Mouse (Mus musculus) lung, embryonic 15.5 days (tissue): Measurements from ENCODE around the gene Hdac5. TPM values are rescaled to one million over a fixed set of nuclear protein-coding genes. Genes with fewer than 3 reads are reported as not detected.
A peak's percentile ranks its signal among the peaks of the same experiment; 100 is the strongest.

Experiments
- ATAC-seq: fragments of 200-750 bp; cut with Nextera tagmentation; 2 replicates; pipeline ENCODE4 v1.8.0; 2017; ENCODE audit warnings: moderate number of reproducible peaks, borderline replicate concordance; ENCODE audit not compliant: low FRiP score, low TSS enrichment; ENCODE audit errors: extremely low read depth
- H3K27ac ChIP-seq: fragments of 300-500 bp; sonication (generic); 2 replicates; pipeline ENCODE4 v1.5.1; 2015; ENCODE audit warnings: moderate library complexity, mild to moderate bottlenecking, inconsistent platforms
- H3K27me3 ChIP-seq: fragments of 300-500 bp; sonication (generic); 2 replicates; pipeline ENCODE4 v1.6.1; 2015; ENCODE audit warnings: inconsistent platforms
- H3K36me3 ChIP-seq: fragments of 300-500 bp; sonication (generic); 2 replicates; pipeline ENCODE4 v1.6.1; 2015; ENCODE audit warnings: inconsistent platforms
- H3K4me1 ChIP-seq: fragments of 300-500 bp; sonication (generic); 2 replicates; pipeline ENCODE4 v1.6.1; 2015; ENCODE audit warnings: inconsistent platforms
- H3K4me2 ChIP-seq: fragments of 300-500 bp; sonication (generic); 2 replicates; pipeline ENCODE4 v1.6.1; 2015; ENCODE audit warnings: inconsistent platforms, mild to moderate bottlenecking, moderate library complexity
- H3K4me3 ChIP-seq: fragments of 300-500 bp; sonication (generic); 2 replicates; pipeline ENCODE4 v1.5.1; 2015; ENCODE audit warnings: mild to moderate bottlenecking, inconsistent platforms
- H3K9ac ChIP-seq: fragments of 300-500 bp; sonication (generic); 2 replicates; pipeline ENCODE4 v1.6.1; 2015; ENCODE audit warnings: inconsistent platforms
- H3K9me3 ChIP-seq: fragments of 300-500 bp; sonication (generic); 2 replicates; pipeline ENCODE4 v1.6.1; 2016; ENCODE audit warnings: inconsistent platforms
- WGBS: fragments of 180-500 bp; shearing (Covaris S2); methylation state at CpG from one replicate; pipeline ENCODE4 v1.1.7; 2015; 5-methylcytosine and 5-hydroxymethylcytosine counted together
- polyA plus RNA-seq: library from polyadenylated mRNA; unstranded; fragments of >200 nt; fragmentation: Nextera tagmentation; extraction: Ambion mirVana; gene quantifications from 2 replicates; pipeline ENCODE4 v1.2.1, GENCODE M21; 2015

Gene Hdac5
- polyA plus RNA-seq, 1 experiment from 2014 or later: 76.7 TPM

DNA sequence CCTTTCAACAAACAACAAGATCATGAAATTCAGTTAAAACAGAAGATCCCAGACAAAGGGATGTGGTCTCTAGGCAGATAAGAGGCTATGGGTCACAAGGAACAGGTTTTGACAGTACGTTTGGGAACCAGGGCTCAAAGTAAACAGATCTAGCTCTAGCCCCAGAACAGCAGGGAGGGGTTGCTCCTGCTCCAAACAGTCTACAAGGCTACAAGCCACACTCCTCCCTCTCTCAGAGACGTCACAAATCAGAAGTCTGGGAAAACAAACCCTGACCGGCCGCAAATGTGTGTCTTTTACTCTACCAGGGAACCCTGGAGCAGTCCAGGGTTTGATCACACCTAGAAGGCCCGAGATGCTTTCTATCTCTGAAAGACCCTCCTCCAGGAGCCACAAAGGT, 19.0 kb downstream of the Hdac5 start:
- peaks cover 6% of the 10 kb centered on the region; the same call in 1 of the 2 replicates for H3K36me3 ChIP-seq
- H3K4me3 ChIP-seq: no peak overlapping the region
- H3K9ac ChIP-seq: no peak overlapping the region
- H3K27ac ChIP-seq: no peak overlapping the region
- H3K9me3 ChIP-seq: no peaks in the 10 kb centered on the region
- H3K4me2 ChIP-seq: no peak overlapping the region
- no peaks in the 10 kb centered on the region for H3K27me3 ChIP-seq
- H3K4me1 ChIP-seq: peaks cover 89% of the 10 kb centered on the region
- ATAC-seq: no peak
- 26% methylated on average over 5 of the region's 5 CpGs for WGBS

DNA sequence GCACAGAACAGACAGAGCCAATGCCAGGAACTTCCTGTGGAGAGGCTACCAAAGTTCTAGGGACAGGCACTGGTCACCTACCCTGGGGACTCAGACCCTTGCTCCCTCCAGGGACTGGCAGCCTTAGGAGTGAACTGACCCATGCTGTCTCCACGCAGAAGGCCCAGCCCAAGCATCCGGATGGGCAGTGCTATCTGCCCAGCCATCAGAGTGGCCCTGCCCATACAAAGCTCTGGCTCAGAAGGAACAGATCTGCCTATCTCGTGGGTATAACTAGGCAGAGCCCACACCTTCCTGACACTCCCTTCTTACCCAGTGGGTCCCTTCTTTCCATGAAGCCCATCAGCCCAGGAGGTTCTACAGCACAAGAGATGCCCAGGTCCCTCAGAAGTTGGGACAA, 19.8 kb downstream of the Hdac5 start:
- Histone ChIP-seq H3K9ac (no peak overlapping the region), H3K4me3 (no peak overlapping the region), H3K4me2 (no peak overlapping the region), H3K4me1 (peaks cover 81% of the 10 kb centered on the region), H3K27ac (no peak overlapping the region), H3K9me3 (no peaks in the 10 kb centered on the region), H3K36me3 (peaks cover 10% of the 10 kb centered on the region; the same call in 1 of the 2 replicates), H3K27me3 (no peaks in the 10 kb centered on the region)
- WGBS: 62% methylated on average over 3 of the region's 3 CpGs
- ATAC-seq: no peak

DNA sequence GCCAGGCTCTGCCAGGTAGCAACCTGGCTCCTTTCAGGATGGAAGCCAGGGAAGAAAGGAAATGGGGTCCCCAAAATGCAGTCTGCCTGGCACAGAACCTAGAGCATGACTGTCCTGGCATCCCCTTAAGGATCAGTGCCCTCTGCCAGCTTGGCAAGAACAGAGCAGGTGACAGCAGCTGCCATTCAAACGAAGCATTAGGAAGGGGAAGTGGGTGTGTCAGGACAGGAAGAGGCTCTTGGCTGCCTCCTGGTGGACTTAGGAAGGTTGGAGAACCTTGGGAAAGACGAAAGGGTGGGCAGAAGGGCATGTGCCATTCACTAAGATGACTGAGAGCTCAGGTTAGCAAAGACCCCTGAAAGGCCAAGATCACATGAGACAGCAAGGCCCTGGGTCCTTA, 20.2 kb downstream of the Hdac5 start:
- Histone ChIP-seq H3K9ac (no peak overlapping the region), H3K4me3 (no peak overlapping the region), H3K36me3 (peaks cover 13% of the 10 kb centered on the region; the same call in 1 of the 2 replicates), H3K4me2 (no peak overlapping the region), H3K4me1 (peaks cover 76% of the 10 kb centered on the region), H3K27me3 (no peaks in the 10 kb centered on the region), H3K9me3 (no peaks in the 10 kb centered on the region), H3K27ac (no peak overlapping the region)
- 42% methylated on average over 2 of the region's 2 CpGs for WGBS
- ATAC-seq: no peak

DNA sequence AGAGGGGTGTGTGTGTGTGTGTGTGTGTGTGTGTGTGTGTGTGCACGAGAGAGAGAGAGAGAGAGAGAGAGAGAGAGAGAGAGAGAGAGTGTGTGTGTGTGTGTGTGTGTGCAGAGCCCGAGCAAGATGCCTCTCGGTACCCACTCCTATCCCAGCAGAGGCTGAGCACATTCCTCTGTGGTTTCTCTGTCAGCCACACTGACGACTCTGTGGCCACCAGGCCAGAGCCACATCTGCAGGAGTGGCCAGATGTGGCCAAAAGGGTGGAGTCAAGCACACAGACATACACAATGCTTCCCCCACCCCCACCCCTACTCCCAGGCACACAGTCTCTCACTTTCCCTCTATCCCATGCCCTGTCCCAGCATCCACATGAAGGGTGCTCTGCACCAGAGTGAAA, 21.1 kb downstream of the Hdac5 start:
- Histone ChIP-seq H3K27ac (peak overlapping the region; percentile 77; the same call in 1 of the 2 replicates), H3K4me1 (peaks cover 67% of the 10 kb centered on the region), H3K4me3 (no peak overlapping the region), H3K9ac (no peak overlapping the region), H3K4me2 (no peak overlapping the region), H3K36me3 (peaks cover 21% of the 10 kb centered on the region), H3K27me3 (no peaks in the 10 kb centered on the region), H3K9me3 (no peaks in the 10 kb centered on the region)
- no CpG with 5 or more reads among the region's 4 CpGs for WGBS
- no peak for ATAC-seq

DNA sequence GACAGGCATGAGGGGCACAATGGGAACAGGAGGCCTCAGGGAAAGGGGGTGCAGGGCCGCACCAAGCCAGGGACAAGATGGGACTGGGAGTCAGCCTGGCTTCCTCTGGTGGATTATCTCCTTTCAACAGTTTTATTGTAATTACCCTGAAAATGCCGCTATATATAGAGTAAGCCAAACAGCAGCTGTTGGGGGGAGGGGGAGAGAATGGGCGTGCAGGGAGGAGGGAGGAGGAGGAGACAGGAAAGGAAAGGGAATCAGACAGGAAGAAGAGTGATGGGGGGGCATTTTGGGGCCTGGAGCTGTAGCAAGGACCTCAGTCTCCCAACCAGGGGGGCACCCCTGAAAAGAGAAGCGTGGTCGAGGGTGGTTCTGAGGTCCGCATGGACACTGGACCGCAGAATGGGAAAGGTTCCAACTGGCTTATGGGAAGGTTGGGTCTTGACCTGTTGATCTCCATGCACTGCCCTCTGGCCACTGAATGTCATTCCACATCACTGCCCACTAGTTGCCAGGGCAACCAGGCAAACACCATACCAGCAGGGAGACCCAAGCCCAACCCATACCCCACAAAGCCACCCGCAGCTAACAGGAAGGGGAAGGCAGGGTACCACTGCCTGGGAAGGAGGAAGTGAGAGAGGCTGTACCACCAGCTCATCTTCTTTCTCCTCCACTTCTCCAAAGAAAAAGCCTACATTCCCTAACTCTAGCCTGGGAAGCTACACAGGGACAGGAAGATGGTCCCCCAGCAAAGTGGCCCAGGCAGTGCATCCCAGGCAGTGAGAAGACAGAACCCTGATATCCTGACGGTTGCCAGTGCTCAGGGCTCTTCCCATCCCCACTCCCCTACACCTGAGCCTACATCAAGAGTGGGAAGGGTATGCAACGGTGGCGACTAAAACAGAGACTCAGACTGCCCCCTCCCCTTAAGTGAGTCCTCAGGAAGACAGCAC, 21.9 kb downstream of the Hdac5 start:
- H3K27me3 ChIP-seq: no peaks in the 10 kb centered on the region
- peak overlapping the region; percentile 34 for H3K4me2 ChIP-seq
- WGBS: 40% methylated on average over 11 of the region's 11 CpGs
- no peaks in the 10 kb centered on the region for H3K9me3 ChIP-seq
- H3K36me3 ChIP-seq: peaks cover 27% of the 10 kb centered on the region
- peak overlapping the region; percentile 27 for H3K9ac ChIP-seq
- peaks cover 61% of the 10 kb centered on the region for H3K4me1 ChIP-seq
- no peak overlapping the region for H3K4me3 ChIP-seq
- H3K27ac ChIP-seq: peak overlapping the region; percentile 77
- 0 out of 2 replicates have a peak, but pooled peaks have one; percentile 8 for ATAC-seq

DNA sequence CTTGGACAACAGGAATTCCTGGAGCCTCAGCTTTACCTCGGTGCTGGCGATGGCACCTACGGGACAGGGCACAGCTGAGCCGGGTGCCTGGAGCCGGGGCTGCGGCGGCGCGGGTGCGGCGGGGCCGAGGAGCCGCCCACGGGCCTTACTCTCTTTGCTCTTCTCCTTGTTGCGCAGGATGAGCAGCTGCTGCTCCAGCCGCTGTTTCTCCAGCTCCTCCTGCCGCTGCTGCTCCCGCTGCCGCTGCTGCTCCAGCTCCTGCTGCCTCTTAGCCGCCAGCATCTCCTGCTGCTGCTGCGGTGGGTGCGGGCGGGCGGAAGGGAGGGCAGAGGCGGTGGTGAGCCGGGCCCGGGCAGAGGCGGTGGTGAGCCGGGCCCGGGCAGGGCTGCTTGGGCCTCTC, 23.5 kb downstream of the Hdac5 start:
- no peak overlapping the region for H3K4me3 ChIP-seq
- 64% methylated on average over 26 of the region's 30 CpGs for WGBS
- H3K27ac ChIP-seq: no peak overlapping the region
- no peaks in the 10 kb centered on the region for H3K9me3 ChIP-seq
- no peak overlapping the region for H3K9ac ChIP-seq
- H3K27me3 ChIP-seq: no peaks in the 10 kb centered on the region
- H3K36me3 ChIP-seq: peaks cover 43% of the 10 kb centered on the region
- ATAC-seq: no peak
- H3K4me1 ChIP-seq: peaks cover 48% of the 10 kb centered on the region
- no peak overlapping the region for H3K4me2 ChIP-seq

DNA sequence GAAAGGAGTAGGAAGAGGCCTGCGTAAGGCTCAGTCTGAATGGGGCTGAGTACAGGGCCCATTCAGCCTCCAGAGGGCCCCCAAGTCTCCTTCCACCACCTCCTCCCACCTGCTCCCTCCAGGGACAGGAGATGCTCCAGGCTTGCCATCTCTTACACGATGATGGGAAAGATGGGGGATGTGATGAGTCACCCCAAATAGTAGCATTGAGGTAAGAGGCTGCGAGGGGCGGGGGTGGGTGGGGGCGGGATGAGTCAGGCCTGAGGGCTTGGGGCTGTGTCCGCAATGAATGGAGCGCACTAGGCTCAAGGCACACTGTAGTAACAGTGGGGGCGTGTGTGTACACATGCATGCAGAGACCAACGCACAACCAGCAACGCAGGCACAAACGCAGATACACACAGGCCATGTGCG, 28.6 kb downstream of the Hdac5 start:
- peaks cover 1% of the 10 kb centered on the region; the same call in 1 of the 2 replicates for H3K4me1 ChIP-seq
- H3K4me2 ChIP-seq: no peak overlapping the region
- 80% methylated on average over 12 of the region's 12 CpGs for WGBS
- H3K9ac ChIP-seq: no peak overlapping the region
- H3K9me3 ChIP-seq: no peaks in the 10 kb centered on the region
- H3K36me3 ChIP-seq: peaks cover 89% of the 10 kb centered on the region
- no peak overlapping the region for H3K4me3 ChIP-seq
- H3K27me3 ChIP-seq: no peaks in the 10 kb centered on the region
- ATAC-seq: no peak
- no peak overlapping the region for H3K27ac ChIP-seq

DNA sequence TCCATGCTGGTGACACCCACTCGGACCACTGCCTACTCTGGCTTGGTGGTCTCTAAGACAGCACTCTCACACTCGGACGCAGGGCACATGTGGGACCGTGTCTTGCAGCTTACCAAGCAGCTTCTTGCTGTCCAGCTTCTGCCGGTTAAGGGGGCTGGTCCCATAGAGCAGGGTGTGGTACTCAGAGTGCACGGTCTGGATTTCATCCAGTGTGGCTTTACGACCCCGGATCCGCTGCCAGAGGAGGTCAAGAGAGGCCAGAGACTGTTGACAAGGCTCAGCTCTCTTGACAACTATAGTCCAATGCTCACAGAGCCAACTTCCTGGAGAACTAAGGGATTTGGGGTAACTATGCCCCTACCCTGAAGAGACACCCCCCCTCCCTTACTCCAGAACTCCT, 30.1 kb downstream of the Hdac5 start:
- H3K27me3 ChIP-seq: no peaks in the 10 kb centered on the region
- H3K4me3 ChIP-seq: no peak overlapping the region
- ATAC-seq: no peak
- no peak overlapping the region for H3K4me2 ChIP-seq
- H3K9me3 ChIP-seq: no peaks in the 10 kb centered on the region
- no peak overlapping the region for H3K9ac ChIP-seq
- peaks cover 94% of the 10 kb centered on the region for H3K36me3 ChIP-seq
- H3K4me1 ChIP-seq: peaks cover 8% of the 10 kb centered on the region; the same call in 1 of the 2 replicates
- 52% methylated on average over 9 of the region's 9 CpGs for WGBS
- H3K27ac ChIP-seq: no peak overlapping the region

DNA sequence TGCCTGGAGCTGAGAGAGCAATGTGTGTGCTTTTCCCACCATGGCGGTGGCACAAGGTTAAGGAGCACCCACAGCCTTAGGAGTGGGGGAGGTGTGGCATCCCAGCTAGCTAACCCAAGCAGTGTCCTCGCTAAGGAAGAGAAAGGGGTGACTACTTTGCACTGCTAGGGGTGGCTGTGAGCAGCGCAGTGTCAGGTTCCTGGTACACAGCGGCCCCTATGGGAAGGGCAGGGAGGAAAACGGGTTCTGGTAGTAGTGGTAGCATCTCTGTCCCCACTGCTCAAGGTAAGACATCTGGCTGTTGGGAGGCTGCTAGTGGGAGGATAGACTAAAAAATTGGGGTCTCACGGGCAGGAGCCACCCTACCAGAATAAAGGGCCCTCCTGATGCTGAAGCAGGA, 31.7 kb downstream of the Hdac5 start:
- Histone ChIP-seq H3K4me1 (peaks cover 8% of the 10 kb centered on the region; the same call in 1 of the 2 replicates), H3K36me3 (peaks cover 93% of the 10 kb centered on the region), H3K9ac (no peak overlapping the region), H3K27ac (no peak overlapping the region), H3K9me3 (no peaks in the 10 kb centered on the region), H3K4me3 (no peak overlapping the region), H3K4me2 (no peak overlapping the region), H3K27me3 (no peaks in the 10 kb centered on the region)
- WGBS: 65% methylated on average over 6 of the region's 6 CpGs
- no peak for ATAC-seq

DNA sequence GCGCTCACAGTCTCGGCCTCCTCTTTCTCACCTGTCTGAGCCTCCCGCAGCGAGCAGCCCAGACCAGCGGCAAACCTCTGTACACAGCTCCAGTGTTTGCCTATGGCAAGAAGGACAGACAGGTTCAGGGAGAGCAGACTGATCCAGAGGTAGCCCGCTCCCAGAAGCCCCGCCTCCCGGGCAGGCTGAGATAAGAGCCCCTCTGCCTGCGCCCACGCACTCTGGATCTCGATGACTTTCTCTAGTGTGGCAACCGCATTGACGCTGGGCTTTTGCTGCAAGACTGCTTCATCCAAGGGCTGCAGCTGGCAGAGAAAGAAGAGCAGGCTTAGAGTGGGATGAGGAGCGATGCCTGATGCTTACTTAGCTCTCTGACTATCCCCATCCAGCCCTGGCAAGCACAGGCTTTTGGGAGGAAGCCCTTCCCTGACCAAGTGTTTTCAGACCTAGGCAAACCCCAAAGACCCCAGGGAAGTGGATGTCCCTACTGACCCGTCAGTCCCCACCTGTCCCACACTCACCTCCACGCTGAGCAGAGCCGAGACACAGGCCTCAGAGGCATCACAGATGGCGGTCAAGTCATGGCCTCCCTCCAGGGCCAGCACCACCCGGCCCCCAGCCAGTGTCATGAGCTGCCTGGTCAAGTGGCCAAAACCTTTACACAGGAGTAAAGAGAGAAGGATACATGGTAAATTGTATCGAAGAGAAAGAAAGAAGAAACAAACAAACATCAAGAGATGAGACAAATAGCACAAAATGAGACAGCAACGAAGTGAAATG, 33.8 kb downstream of the Hdac5 start:
- WGBS: 65% methylated on average over 21 of the region's 21 CpGs
- Histone ChIP-seq H3K9me3 (no peaks in the 10 kb centered on the region), H3K27me3 (no peaks in the 10 kb centered on the region), H3K36me3 (peaks cover 79% of the 10 kb centered on the region), H3K4me1 (peaks cover 10% of the 10 kb centered on the region), H3K4me3 (no peak overlapping the region), H3K4me2 (no peak overlapping the region; the same call in 1 of the 2 replicates), H3K27ac (0 out of 2 replicates have a peak overlapping the region, but pooled peaks have one; percentile 18), H3K9ac (no peak overlapping the region)
- ATAC-seq: peak; percentile 33; the same call in 1 of the 2 replicates

DNA sequence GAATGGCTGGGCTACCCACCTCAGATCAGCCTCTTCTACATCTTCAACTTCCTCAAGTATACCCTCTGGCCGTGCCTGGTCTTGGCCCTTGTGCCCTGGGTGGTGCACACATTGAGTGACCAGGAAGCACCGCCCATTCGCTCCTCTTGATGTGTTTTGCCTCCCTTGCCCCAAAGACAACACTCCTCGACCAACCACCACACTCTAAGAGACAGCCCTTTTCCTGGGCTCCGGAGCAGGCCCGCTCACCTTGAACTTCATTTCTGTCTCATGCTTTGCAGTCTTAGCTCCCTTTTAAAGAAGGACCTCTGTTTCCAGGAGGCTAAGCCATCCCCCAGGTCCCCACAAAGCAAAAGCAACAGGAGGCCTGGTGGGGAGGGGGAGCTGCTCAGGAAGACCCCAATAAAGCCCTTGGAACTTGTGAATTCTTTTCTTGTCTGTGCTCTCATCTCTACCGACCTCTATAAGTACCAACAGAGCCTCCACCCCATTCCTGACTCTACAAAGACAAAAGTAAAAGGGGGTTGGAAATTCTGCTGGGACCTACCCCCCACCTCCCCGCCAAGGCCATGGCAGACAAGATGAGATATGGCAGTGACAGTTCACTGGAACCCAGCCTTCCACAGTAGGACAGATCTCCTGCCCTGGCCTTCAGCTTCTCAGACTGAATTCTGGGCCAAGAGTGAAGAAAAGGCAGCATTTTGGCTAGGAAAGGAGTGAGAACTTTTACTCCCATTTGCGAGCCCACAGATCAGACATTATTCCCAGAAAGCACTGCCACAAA, 36.1 kb downstream of the Hdac5 start:
- Histone ChIP-seq H3K9me3 (no peaks in the 10 kb centered on the region), H3K4me2 (no peak overlapping the region), H3K36me3 (peaks cover 56% of the 10 kb centered on the region), H3K4me1 (peaks cover 28% of the 10 kb centered on the region), H3K9ac (no peak overlapping the region), H3K4me3 (no peak overlapping the region), H3K27ac (no peak overlapping the region), H3K27me3 (no peaks in the 10 kb centered on the region)
- WGBS: 82% methylated on average over 9 of the region's 9 CpGs
- ATAC-seq: no peak
